Mouse (Mus musculus): ENCODE measurements around the gene Gm13285.
"Not testable (repeated sequence)": the region's sequence is repeated elsewhere in the genome, so short reads cannot be mapped to it uniquely, and the experiment has no call there.

Gm13285 gene

GRCm38 (mm10) chr4:88799365-88799764, at the start of gene Gm13285:
Gene Gm13285, plus strand, starts transcription at chr4:88799665.
- in situ Hi-C loops (cut with MboI, MseI): not testable (repeated sequence)

DNA sequence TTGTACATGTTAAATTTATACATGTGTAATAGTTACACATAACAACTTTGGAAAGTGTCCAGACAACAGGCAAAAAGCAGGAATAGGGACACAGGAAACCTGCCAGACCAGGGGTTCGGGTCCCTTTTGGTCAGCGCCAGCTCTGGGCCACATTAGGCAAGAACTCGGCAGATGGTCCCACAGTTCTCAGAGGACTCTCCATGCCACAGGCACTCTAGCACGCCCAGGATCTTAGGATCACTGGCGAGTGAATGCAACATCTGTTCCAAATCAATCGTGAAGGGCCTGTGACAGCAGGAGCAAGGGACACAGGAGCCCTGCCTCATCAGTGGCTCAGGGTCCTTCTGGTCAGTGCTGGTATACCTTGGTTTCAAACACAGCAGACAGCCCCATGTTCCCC, 49.5 kb upstream of the Gm13285 start:
- in situ Hi-C loops (cut with MboI, MseI): no loop called here

- in situ Hi-C loops (cut with MboI, MseI): not testable (repeated sequence)
These were observed 44.6 kb upstream of the Gm13285 start, which contains the start of gene Gm13271 for GRCm38 (mm10) chr4:88754818-88755340. Gene Gm13271, plus strand, starts transcription at chr4:88754868.

DNA sequence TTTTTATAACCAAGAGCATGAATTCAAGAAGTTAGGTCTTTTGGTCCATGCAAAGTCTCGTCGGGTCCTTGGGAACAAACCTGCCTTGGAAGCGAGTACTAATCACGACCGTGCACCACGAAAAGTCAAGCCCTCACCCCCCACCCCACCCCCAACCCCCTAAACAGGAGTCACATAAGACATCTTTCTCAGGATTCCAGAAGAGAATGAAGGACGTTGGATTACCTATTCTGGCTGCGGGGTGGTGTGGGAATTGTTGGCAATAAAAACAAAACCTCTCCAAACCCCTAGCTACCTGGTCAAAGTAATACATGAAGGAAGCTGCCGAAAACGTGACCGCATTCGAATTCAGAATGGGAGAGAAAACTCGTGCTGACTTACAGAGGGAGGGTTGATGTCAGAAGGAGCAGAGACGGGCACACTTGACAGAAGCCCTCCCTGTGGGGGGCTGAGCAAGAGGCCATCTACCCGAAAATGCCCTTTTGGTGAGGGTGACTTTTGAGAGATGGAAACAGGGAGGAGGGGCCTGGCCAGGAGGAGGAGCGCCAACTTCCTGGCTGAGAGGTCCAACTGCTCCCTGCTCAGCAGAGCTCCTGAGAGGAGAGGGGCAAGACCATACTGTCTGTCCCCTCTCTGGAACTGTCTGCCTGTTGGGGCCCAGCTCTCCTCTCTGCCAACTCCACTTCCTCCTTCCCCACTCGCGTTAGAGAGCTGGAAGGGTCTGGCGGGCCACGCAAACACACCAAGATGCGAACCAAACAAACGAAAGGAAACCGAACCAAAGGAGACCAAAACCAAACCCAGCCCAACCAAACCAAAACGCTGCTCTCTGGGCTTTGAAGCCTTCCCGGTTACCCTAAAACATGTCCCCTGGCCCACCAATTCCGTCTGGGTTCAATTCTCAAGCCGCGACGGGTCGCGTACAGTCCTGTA, 42.6 kb upstream of the Gm13285 start:
- in situ Hi-C loops (cut with MboI, MseI): not testable (repeated sequence)

DNA sequence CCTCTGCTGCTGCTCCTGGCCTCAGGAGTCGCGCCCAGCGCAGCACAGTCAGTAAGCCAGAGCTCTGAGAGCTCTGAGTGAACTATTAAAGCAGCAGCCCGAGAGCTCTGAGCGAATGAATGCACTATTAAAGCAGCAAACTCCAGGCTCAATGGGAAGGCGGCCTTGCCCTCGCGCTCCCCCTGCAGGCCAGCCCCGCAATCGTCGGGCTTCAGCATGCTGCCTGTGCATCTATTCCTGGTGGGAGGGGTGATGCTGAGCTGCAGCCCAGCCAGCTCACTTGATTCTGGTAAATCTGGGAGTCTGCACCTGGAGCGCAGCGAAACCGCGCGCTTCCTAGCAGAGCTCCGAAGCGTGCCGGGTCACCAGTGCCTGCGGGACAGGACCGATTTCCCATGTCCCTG, 41.8 kb upstream of the Gm13285 start:
- in situ Hi-C loops (cut with MboI, MseI): not testable (repeated sequence)

GRCm38 (mm10) chr4:88758751-88759150, 40.7 kb upstream of the Gm13285 start:
- in situ Hi-C loops (cut with MboI, MseI): not testable (repeated sequence)

- in situ Hi-C loops (cut with MboI, MseI): not testable (repeated sequence)
These were observed 39.7 kb upstream of the Gm13285 start, which contains the start of gene Gm13283 for GRCm38 (mm10) chr4:88759610-88760268. Gene Gm13283, plus strand, starts transcription at chr4:88760119.

GRCm38 (mm10) chr4:88760431-88760830, 39.0 kb upstream of the Gm13285 start:
- in situ Hi-C loops (cut with MboI, MseI): not testable (repeated sequence)

GRCm38 (mm10) chr4:88761776-88762175, 37.7 kb upstream of the Gm13285 start:
- in situ Hi-C loops (cut with MboI, MseI): not testable (repeated sequence)

GRCm38 (mm10) chr4:88762341-88762740, 37.1 kb upstream of the Gm13285 start:
- in situ Hi-C loops (cut with MboI, MseI): not testable (repeated sequence)

GRCm38 (mm10) chr4:88763384-88764018, 36.0 kb upstream of the Gm13285 start:
- in situ Hi-C loops (cut with MboI, MseI): not testable (repeated sequence)

GRCm38 (mm10) chr4:88773534-88773933, 25.9 kb upstream of the Gm13285 start, which contains the start of gene Gm13290:
Gene Gm13290, plus strand, starts transcription at chr4:88773834.
- in situ Hi-C loops (cut with MboI, MseI): not testable (repeated sequence)

- in situ Hi-C loops (cut with MboI, MseI): not testable (repeated sequence)
These were observed 22.8 kb upstream of the Gm13285 start, which contains the start of gene Gm13289 for GRCm38 (mm10) chr4:88776622-88777021. Gene Gm13289, plus strand, starts transcription at chr4:88776922.

- in situ Hi-C loops (cut with MboI, MseI): not testable (repeated sequence)
These were observed 19.9 kb upstream of the Gm13285 start, which contains the start of gene Gm13272 for GRCm38 (mm10) chr4:88779550-88779949. Gene Gm13272, plus strand, starts transcription at chr4:88779850.

- in situ Hi-C loops (cut with MboI, MseI): loop anchor here (5.0 kb wide), 1 partner anchor 38 kb away; no protein-coding TSS in a partner anchor
These were observed 19.1 kb upstream of the Gm13285 start for GRCm38 (mm10) chr4:88780320-88780719.

DNA sequence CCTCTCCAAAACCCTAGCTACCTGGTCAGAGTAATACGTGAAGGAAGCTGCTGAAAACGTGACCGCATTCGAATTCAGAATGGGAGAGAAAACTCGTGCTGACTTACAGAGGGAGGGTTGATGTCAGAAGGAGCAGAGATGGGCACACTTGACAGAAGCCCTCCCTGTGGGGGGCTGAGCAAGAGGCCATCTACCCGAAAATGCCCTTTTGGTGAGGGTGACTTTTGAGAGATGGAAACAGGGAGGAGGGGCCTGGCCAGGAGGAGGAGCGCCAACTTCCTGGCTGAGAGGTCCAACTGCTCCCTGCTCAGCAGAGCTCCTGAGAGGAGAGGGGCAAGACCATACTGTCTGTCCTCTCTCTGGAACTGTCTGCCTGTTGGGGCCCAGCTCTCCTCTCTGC, 17.6 kb upstream of the Gm13285 start, which contains the start of gene Ifnz:
TSS of gene Ifnz (plus strand) at position 301 of the 400 bp plus-strand sequence.
- in situ Hi-C loops (cut with MboI, MseI): loop anchor here (5.0 kb wide), 1 partner anchor 40 kb away; no protein-coding TSS in a partner anchor

GRCm38 (mm10) chr4:88782335-88782734, 17.1 kb upstream of the Gm13285 start:
- in situ Hi-C loops (cut with MboI, MseI): loop anchor here (5.0 kb wide), 1 partner anchor 40 kb away; no protein-coding TSS in a partner anchor

DNA sequence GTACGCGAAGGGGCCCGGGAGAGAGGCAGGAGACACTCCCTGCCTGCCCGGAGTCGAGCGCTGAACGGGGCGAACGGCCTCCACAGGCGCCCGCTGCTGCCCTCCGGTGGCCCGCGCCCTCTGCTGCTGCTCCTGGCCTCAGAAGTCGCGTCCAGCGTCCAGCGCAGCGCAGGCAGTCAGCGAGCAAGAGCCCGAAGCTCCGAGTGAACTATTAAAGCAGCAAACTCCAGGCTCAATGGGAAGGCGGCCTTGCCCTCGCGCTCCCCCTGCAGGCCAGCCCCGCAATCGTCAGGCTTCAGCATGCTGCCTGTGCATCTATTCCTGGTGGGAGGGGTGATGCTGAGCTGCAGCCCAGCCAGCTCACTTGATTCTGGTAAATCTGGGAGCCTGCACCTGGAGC, 14.1 kb upstream of the Gm13285 start, which contains the start of gene Gm13276:
TSS of gene Gm13276 (plus strand) at position 301 of the 400 bp plus-strand sequence.
- in situ Hi-C loops (cut with MboI, MseI): not testable (repeated sequence)

DNA sequence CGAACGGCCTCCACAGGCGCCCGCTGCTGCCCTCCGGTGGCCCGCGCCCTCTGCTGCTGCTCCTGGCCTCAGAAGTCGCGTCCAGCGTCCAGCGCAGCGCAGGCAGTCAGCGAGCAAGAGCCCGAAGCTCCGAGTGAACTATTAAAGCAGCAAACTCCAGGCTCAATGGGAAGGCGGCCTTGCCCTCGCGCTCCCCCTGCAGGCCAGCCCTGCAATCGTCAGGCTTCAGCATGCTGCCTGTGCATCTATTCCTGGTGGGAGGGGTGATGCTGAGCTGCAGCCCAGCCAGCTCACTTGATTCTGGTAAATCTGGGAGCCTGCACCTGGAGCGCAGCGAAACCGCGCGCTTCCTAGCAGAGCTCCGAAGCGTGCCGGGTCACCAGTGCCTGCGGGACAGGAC, 11.1 kb upstream of the Gm13285 start, which contains the start of gene Gm13277:
TSS of gene Gm13277 (plus strand) at position 231 of the 400 bp plus-strand sequence.
- in situ Hi-C loops (cut with MboI, MseI): not testable (repeated sequence)

- in situ Hi-C loops (cut with MboI, MseI): not testable (repeated sequence)
These were observed 8.2 kb upstream of the Gm13285 start, which contains the start of gene Gm13278 for GRCm38 (mm10) chr4:88791250-88791649. Gene Gm13278, plus strand, starts transcription at chr4:88791550.
